Comparison of ENCODE assay signal across 13 mouse cellular contexts in genomic region chr7:49496111-49496510, GRCm38 (mm10).
DNase-seq lines count a peak whose midpoint lies in the region; ATAC-seq and TF ChIP-seq lines count a peak whose summit lies in the region.
"Had no signal": no experiment of that assay in that cellular context is flagged by ENCODE, and none has a peak within 500 bp of the region (broad histone marks: within the 10 kb centered on the region; RNA-seq: fewer than 3 reads in every experiment).

No protein-coding gene starts in this region.

- TF ChIP-seq POLR2A in cortical plate, adult 2 months (IDR thresholded peaks at IDR 0.05; ENCODE audit: extremely low read depth, insufficient read depth, low read length): no peak
- TF ChIP-seq POLR2A in lung, adult 2 months (IDR thresholded peaks at IDR 0.05; ENCODE audit: borderline replicate concordance, extremely low read depth, low read depth, low read length): no peak

- no peak for DNase-seq in kidney, postnatal 36 days
- no peak for DNase-seq in adrenal gland, postnatal 36 days
- no peak for DNase-seq in MN1 (ENCODE audit: low spot score)
- DNase-seq in lung, adult 2 months: no peak
- DNase-seq: adrenal gland, postnatal 10 days; kidney, adult 18-20 months; liver, embryonic 13.5 days; thymus, postnatal 14 days had no signal

- peak overlapping the region; percentile 74 for H3K27ac ChIP-seq in kidney, embryonic 15.5 days
- peak overlapping the region; percentile 6; the same call in 1 of the 2 replicates for H3K27ac ChIP-seq in cortical plate, adult 2 months (ENCODE audit: insufficient read depth, low read length)
- H3K27ac ChIP-seq in forebrain, embryonic 15.5 days (replicated peaks): peak overlapping the region; percentile 83
- H3K27ac ChIP-seq in midbrain, embryonic 13.5 days: peak overlapping the region; percentile 46
- H3K27ac ChIP-seq: embryonic facial prominence, embryonic 13.5 days; liver, embryonic 13.5 days had no signal

- H3K9ac ChIP-seq in kidney, embryonic 15.5 days: no peak overlapping the region
- no peak overlapping the region for H3K9ac ChIP-seq in forebrain, embryonic 15.5 days (replicated peaks)
- H3K9ac ChIP-seq in midbrain, embryonic 13.5 days (replicated peaks): peak overlapping the region; percentile 39
- H3K9ac ChIP-seq: embryonic facial prominence, embryonic 13.5 days; liver, embryonic 13.5 days had no signal

- H3K36me3 ChIP-seq in kidney, embryonic 15.5 days: peaks cover 18% of the 10 kb centered on the region
- no peaks in the 10 kb centered on the region for H3K36me3 ChIP-seq in forebrain, embryonic 15.5 days
- H3K36me3 ChIP-seq in midbrain, embryonic 13.5 days: peaks cover 19% of the 10 kb centered on the region
- H3K36me3 ChIP-seq: liver, embryonic 13.5 days had no signal

- H3K4me2 ChIP-seq in kidney, embryonic 15.5 days: no peak overlapping the region
- H3K4me2 ChIP-seq in forebrain, embryonic 15.5 days (replicated peaks): no peak overlapping the region
- H3K4me2 ChIP-seq in midbrain, embryonic 13.5 days (replicated peaks): no peak overlapping the region

- no peaks in the 10 kb centered on the region for H3K9me3 ChIP-seq in kidney, embryonic 15.5 days (replicated peaks)
- no peaks in the 10 kb centered on the region for H3K9me3 ChIP-seq in forebrain, embryonic 15.5 days
- no peaks in the 10 kb centered on the region for H3K9me3 ChIP-seq in midbrain, embryonic 13.5 days
- H3K9me3 ChIP-seq: embryonic facial prominence, embryonic 13.5 days; liver, embryonic 13.5 days had no signal

- WGBS in kidney, embryonic 15.5 days: 24% methylated on average over 11 of the region's 11 CpGs
- WGBS in forebrain, embryonic 15.5 days: 7% methylated on average over 11 of the region's 11 CpGs
- 9% methylated on average over 11 of the region's 11 CpGs for WGBS in midbrain, embryonic 13.5 days
- 46% methylated on average over 11 of the region's 11 CpGs for WGBS in lung, adult 2 months

- H3K4me1 ChIP-seq in kidney, embryonic 15.5 days: peaks cover 33% of the 10 kb centered on the region
- peaks cover 15% of the 10 kb centered on the region for H3K4me1 ChIP-seq in cortical plate, adult 2 months (ENCODE audit: control insufficient read depth, insufficient read depth, low read length)
- H3K4me1 ChIP-seq in forebrain, embryonic 15.5 days: peaks cover 34% of the 10 kb centered on the region
- H3K4me1 ChIP-seq in midbrain, embryonic 13.5 days (replicated peaks): peaks cover 30% of the 10 kb centered on the region
- no peaks in the 10 kb centered on the region for H3K4me1 ChIP-seq in lung, adult 2 months (ENCODE audit: control insufficient read depth, insufficient read depth, low read length)

- H3K27me3 ChIP-seq in kidney, embryonic 15.5 days: no peaks in the 10 kb centered on the region
- H3K27me3 ChIP-seq in forebrain, embryonic 15.5 days: no peaks in the 10 kb centered on the region
- H3K27me3 ChIP-seq in midbrain, embryonic 13.5 days: 0 out of 2 replicates have a peak, but pooled peaks cover 3% of the 10 kb centered on the region
- H3K27me3 ChIP-seq: embryonic facial prominence, embryonic 13.5 days; liver, embryonic 13.5 days had no signal

- peak; percentile 11; the same call in 1 of the 2 replicates for ATAC-seq in kidney, embryonic 15.5 days (replicated peaks; ENCODE audit: low FRiP score)
- ATAC-seq in forebrain, embryonic 15.5 days (replicated peaks): peak; percentile 52
- peak; percentile 78 for ATAC-seq in midbrain, embryonic 13.5 days

- no peak for TF ChIP-seq CTCF in cortical plate, adult 2 months (IDR thresholded peaks at IDR 0.05; ENCODE audit: extremely low read depth, insufficient read depth, low read length)
- TF ChIP-seq CTCF in lung, adult 2 months (IDR thresholded peaks at IDR 0.05; ENCODE audit: insufficient read depth, low read length): no peak

- H3K4me3 ChIP-seq in kidney, embryonic 15.5 days (replicated peaks): no peak overlapping the region
- no peak overlapping the region for H3K4me3 ChIP-seq in cortical plate, adult 2 months (ENCODE audit: insufficient read depth, low read length)
- H3K4me3 ChIP-seq in forebrain, embryonic 15.5 days: no peak overlapping the region
- no peak overlapping the region for H3K4me3 ChIP-seq in midbrain, embryonic 13.5 days (replicated peaks)
- no peak overlapping the region for H3K4me3 ChIP-seq in lung, adult 2 months (replicated peaks; ENCODE audit: extremely low read depth, low read depth, low read length)
- H3K4me3 ChIP-seq: embryonic facial prominence, embryonic 13.5 days; liver, embryonic 13.5 days had no signal

Comparison
In these comparisons a context has a peak if more than half of its experiments do, and no peak if none do; other contexts are left out.
1. ATAC-seq: peak in every context shown above with its lines; median percentile 78 in midbrain, embryonic 13.5 days; 52 in forebrain, embryonic 15.5 days; 11 in kidney, embryonic 15.5 days.
2. H3K27ac ChIP-seq: peak in every context shown above with its lines; median percentile 83 in forebrain, embryonic 15.5 days; 74 in kidney, embryonic 15.5 days; 46 in midbrain, embryonic 13.5 days; 6 in cortical plate, adult 2 months.